Mouse (Mus musculus): ENCODE results near the gene Slc26a6.

DNA sequence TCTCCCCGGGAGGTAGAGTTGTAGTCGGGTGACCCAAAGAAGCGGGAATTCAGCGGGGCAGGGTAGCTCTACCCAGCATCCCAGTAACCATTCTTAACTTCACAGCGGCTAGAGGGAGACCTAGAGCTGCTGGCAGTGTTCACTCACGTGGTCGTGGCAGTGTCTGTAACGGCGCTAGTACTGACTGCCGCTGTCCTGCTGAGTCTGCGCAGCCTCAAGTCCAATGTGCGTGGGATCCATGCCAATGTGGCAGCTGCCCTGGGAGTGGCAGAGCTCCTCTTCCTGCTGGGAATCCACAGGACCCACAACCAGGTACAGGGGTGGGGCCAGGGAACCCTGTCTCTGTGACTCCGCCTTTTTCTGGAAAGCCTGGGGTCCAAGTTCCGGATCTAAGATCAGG is 10.1 kb upstream of the Slc26a6 start:
- TF ChIP-seq POLR2A (IDR thresholded peaks at IDR 0.05; ENCODE audit: extremely low read depth, insufficient read depth, low read length) = no peak
- TF ChIP-seq CTCF (IDR thresholded peaks at IDR 0.05; ENCODE audit: low read depth, low read length) = peak; percentile 52

Measured in liver, adult 2 months (tissue).